Mouse (Mus musculus): ENCODE measurements at regions not wholly inside any gene's neighbourhood (a gene's known extent, or its start where the extent isn't known, plus 50 kb on each side); places are given as distances from the start of the nearest gene placed in this dataset.

GRCm38 (mm10) chr2:171213792-171214191 lies 482.2 kb downstream of the Dok5 start:
- no peak overlapping the region for H3K27ac ChIP-seq (ENCODE audit: insufficient read depth, low read length)
- no peaks in the 10 kb centered on the region for H3K4me1 ChIP-seq (ENCODE audit: control insufficient read depth, insufficient read depth, low read length)
- TF ChIP-seq CTCF (IDR thresholded peaks at IDR 0.05; ENCODE audit: low read depth, low read length) (no peak), POLR2A (IDR thresholded peaks at IDR 0.05; ENCODE audit: insufficient read depth, low read length) (no peak), EP300 (IDR thresholded peaks at IDR 0.05; ENCODE audit: insufficient read depth, low read depth, low read length) (no peak)
- no peaks in the 10 kb centered on the region for H3K36me3 ChIP-seq (ENCODE audit: control insufficient read depth, insufficient read depth, low read length, poor library complexity, severe bottlenecking)
- no peak overlapping the region for H3K4me3 ChIP-seq (ENCODE audit: low read depth, low read length)
- H3K27me3 ChIP-seq (ENCODE audit: control insufficient read depth, insufficient read depth, low read length, poor library complexity, severe bottlenecking) = no peaks in the 10 kb centered on the region
- H3K9ac ChIP-seq (ENCODE audit: low read depth, poor library complexity, severe bottlenecking) = no peak overlapping the region
- H3K9me3 ChIP-seq (replicated peaks; ENCODE audit: control insufficient read depth, insufficient read depth, low read length, poor library complexity, severe bottlenecking) = no peaks in the 10 kb centered on the region

DNA sequence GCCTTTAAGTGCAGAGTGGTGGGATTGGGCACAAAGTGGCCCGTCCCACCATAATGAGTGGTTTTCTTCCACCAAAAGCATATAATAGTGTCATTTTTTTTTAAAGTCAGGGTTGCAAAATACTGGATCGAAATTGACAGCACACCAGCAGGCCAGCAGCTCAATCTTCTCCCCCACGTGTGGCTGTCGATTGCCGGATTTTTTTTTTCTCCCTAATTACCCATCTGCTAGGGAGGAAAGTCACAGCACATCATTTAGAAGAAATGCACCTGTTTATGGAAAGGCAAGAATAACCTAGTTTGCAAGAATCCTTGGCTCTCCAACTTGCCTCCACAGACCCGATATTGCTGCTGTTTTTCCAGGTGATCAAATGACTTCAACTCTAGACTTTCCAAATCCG lies 464.9 kb downstream of the Dok5 start:
- no peak overlapping the region for H3K27ac ChIP-seq (ENCODE audit: insufficient read depth, low read length)
- H3K36me3 ChIP-seq (ENCODE audit: control insufficient read depth, insufficient read depth, low read length, poor library complexity, severe bottlenecking) = no peaks in the 10 kb centered on the region
- H3K9ac ChIP-seq (ENCODE audit: low read depth, poor library complexity, severe bottlenecking) = no peak overlapping the region
- H3K27me3 ChIP-seq (ENCODE audit: control insufficient read depth, insufficient read depth, low read length, poor library complexity, severe bottlenecking) = no peaks in the 10 kb centered on the region
- no peaks in the 10 kb centered on the region for H3K4me1 ChIP-seq (ENCODE audit: control insufficient read depth, insufficient read depth, low read length)
- no peak for TF ChIP-seq POLR2A (IDR thresholded peaks at IDR 0.05; ENCODE audit: insufficient read depth, low read length)
- TF ChIP-seq CTCF (IDR thresholded peaks at IDR 0.05; ENCODE audit: low read depth, low read length) = no peak
- TF ChIP-seq EP300 (IDR thresholded peaks at IDR 0.05; ENCODE audit: insufficient read depth, low read depth, low read length) = no peak
- no peaks in the 10 kb centered on the region for H3K9me3 ChIP-seq (replicated peaks; ENCODE audit: control insufficient read depth, insufficient read depth, low read length, poor library complexity, severe bottlenecking)
- H3K4me3 ChIP-seq (ENCODE audit: low read depth, low read length) = no peak overlapping the region

- H3K4me1 ChIP-seq (ENCODE audit: control insufficient read depth, insufficient read depth, low read length) = no peaks in the 10 kb centered on the region
- no peaks in the 10 kb centered on the region for H3K27me3 ChIP-seq (ENCODE audit: control insufficient read depth, insufficient read depth, low read length, poor library complexity, severe bottlenecking)
- no peak overlapping the region for H3K27ac ChIP-seq (ENCODE audit: insufficient read depth, low read length)
- H3K36me3 ChIP-seq (ENCODE audit: control insufficient read depth, insufficient read depth, low read length, poor library complexity, severe bottlenecking) = no peaks in the 10 kb centered on the region
- H3K4me3 ChIP-seq (ENCODE audit: low read depth, low read length) = no peak overlapping the region
- TF ChIP-seq POLR2A (IDR thresholded peaks at IDR 0.05; ENCODE audit: insufficient read depth, low read length) (no peak), CTCF (IDR thresholded peaks at IDR 0.05; ENCODE audit: low read depth, low read length) (no peak)
- H3K9ac ChIP-seq (ENCODE audit: low read depth, poor library complexity, severe bottlenecking) = no peak overlapping the region
- no peaks in the 10 kb centered on the region for H3K9me3 ChIP-seq (replicated peaks; ENCODE audit: control insufficient read depth, insufficient read depth, low read length, poor library complexity, severe bottlenecking)
Observed at GRCm38 (mm10) chr2:171192181-171192580, 460.6 kb downstream of the Dok5 start.

Data from ES-Bruce4 (cell line).